Mouse (Mus musculus) kidney, adult 18-20 months (tissue): Measurements from ENCODE around the gene Cdc42se2.

Experiments used
- DNase-seq: peaks from one replicate; pipeline ENCODE4 v3.0.0; 2021

The Cdc42se2 gene

DNA sequence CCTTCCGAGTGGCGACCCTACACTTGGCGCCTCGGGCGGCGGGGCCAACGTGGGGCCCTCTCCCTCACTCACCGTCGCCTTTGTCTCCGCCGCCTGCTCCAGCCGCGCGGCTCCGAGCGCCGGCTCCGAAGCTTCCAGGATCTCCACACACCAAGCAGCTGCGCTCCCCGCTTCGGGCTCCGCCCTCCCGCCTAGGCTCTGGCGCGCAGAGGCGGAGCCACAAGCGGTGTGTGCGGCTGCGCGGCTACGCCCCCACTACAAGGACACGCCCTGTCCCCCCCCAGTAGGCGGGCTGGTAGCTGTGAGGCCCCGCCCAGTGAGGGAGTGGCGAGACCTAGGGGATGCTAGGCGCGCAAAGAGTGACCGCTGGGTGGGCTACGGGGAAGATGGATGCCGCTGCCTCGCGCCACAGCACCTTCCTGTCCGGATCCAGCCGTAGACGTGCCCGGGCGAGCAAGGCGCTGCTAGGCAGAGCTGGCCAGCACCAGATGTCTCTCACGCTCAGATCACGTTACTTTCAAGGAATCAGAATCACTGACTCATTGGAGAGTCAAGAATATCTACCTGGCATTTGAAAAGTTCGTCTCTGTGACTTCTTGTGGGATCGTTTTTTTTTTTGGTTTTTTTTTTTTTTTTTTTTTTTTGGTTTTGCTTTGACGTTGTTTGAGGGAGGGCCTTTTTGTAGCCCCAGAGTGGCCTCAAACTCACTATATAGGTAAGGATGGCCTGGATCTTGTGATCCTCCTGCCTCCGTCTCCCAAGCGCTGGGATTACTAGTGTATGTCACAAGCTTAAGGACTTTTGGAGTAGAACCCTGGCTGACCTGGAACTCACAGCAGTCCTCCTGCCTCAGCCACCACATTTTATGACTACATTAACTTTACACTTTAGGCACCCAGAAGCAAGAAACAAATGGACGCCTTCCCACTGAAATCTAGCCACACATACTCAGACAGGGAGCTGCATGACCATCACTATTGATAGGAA, at the start of gene Cdc42se2:
Gene Cdc42se2 (minus strand): TSS at position 188 of the 987 bp plus-strand sequence.
- peak; percentile 97 for DNase-seq

DNA sequence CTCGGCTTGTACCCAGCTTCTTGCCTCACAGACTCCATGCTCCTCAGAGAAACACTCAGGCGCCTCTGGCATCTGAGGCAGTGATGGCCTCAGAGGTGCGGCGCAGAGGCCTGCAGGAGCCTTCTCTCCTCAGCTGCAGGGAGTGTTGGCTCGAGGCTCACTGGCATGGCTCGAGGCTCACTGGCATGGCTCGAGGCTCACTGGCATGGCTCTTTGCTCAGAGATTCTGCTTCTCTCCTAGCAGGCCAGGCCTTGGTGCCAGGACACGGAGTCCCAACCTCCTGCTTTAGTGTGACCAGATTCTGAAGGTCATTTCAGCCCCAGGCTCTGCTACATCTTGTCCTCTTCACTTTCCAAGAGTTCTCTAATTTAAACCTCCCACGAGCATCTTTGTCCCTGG, 48.6 kb upstream of the Cdc42se2 start:
- peak; percentile 8 for DNase-seq

DNA sequence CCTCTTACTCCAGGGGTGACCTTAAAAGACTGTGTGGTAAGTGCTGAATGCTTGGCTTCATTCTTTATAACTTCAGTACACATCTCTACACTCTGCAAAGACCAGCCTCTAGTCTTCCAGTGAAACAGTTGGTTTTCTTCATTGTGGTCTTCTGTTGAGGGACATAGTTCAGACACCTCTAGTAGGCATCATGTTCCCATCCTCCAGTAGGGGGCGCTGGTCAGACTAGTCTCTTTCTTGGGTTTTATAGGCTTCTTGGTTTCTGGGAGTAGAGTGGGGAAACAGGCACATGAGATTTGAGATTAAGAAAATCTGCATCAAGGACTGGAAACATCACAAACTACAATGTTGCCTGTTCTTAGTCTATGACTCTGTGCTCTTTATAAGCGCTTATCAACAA, 47.1 kb upstream of the Cdc42se2 start:
- no peak for DNase-seq

DNA sequence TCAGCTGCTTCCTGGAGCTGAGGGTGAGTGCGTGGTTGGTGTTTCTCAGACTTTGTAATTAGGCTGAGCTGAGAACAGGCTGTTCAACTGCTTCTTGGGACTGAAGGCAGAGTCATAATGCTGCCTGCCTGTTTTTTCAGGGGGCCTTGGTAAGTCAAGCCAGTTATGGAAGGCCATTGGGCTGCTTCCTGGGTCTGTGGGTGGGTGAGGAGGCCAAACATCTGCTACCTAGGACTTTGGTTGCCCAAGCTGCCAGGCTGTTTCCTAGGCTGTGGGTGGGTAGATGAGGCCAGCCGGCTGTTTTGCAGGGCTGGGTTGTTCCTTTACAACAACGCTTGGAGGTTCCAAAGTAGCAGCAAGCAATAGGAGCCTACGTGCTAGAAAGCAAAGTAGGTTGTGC, 46.4 kb upstream of the Cdc42se2 start:
- DNase-seq, result no peak

DNA sequence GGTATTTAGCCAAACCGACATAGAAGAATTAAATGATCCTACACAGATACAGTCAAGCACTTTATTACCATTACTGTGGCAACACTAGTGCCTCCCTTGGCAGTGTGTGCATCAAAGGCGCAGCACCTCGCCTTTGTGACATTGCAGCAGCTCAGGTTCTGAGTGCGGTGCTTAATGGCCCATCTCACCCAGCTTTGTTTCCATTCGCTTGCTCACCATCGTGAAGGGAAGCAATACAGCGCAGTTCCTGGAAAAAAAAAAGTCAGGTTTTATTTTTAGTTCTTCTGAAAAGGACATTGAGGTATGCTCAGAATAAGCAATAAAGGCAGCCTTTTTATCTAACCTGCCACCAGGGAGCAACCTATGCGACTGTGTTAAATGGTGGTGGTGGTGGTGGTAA, 39.3 kb upstream of the Cdc42se2 start:
- no peak for DNase-seq

DNA sequence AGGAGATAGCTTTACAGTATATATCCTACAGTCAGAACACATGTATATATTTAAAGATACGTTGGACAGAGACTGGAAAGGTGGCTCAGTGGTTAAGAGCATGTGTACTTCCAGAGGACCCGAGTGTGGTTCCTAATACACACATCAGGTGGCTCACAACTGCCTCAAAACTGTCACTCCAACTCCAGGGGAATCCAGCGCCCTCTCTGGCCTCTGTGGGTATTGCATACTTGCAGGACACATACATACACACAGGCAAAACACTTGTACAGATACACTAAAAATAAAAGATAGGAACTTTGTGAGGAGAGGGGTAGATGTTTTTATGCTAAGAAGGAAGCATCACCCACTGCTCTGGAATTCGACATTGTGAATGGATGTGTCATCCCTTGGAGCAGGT, 38.3 kb upstream of the Cdc42se2 start:
- DNase-seq, result no peak

DNA sequence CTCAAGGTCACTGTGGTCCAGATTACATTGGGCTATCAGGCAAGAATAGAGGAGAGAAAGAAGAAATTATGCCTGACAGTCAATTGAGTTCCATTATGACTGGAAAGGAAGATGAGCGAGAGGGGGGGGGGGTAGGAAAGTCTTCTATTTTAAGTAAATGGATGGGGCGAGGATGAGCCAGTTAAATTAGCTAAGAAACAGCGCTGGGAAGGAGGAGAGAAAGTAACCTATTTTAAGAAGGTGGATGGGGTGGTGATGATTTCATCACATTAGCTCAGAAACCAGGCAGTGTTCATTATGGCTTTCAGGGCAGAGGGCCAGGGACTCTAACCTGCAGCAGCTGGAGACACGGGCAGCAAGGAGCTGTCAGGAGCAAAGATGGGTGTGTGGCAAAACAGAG, 36.0 kb upstream of the Cdc42se2 start:
- DNase-seq, result no peak

DNA sequence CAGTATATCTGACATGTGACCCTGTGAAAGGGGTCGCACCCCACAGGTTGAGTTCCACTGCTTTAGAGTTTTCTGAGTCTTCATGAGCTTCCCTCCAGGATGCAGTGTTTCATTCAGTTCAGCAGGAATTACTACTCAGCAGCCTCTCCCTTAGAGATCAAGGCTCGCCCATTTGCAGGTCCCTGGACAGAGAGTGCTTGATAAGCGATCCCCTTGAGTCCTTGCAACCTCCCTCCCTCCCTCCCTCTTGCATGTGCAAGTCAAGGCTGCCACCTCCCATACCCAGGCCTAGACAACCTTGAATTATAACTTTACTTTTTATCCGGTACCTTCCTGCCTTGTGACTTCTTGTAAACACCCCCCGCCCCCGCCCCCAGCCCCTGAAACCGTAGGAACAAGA, 32.0 kb upstream of the Cdc42se2 start:
- no peak for DNase-seq

DNA sequence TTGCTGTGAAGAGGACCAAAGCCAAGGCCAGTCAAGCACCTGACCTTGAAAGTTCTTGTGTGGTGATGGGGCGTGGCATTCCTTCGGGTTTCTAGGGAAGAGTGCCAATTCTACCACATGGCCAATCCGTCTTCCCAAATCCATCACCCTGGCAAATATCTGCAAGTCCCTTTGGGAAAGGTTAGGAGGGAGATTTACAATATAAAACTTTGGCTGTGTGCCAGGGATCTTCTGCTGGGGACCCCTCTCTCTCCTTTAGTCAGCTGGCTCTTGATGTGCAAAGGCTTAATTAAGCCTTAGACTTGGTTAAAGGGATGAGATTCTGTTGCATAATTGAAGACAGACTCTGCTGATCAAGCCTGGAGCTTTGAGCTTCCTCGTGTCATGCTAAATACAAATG, 30.0 kb upstream of the Cdc42se2 start:
- DNase-seq, result no peak

DNA sequence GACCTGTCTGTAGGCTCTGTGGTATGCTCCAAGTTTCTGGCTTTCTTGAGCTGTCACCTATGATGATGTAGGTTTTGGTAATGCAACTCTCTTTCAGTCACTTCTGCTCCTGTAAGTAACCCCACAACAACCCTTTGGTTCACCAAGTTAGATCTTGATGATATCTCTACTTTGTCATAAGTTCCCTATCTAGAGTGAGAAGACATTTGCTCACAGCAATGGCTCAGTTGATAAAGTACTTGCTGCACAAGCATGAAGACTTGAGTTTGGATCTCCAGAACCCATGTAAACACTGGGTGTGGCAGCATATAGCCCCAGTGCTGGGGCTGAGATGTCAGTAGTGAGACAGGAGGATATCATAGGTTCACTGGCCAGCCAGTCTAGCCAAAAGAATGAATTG, 28.2 kb upstream of the Cdc42se2 start:
- DNase-seq, result no peak

DNA sequence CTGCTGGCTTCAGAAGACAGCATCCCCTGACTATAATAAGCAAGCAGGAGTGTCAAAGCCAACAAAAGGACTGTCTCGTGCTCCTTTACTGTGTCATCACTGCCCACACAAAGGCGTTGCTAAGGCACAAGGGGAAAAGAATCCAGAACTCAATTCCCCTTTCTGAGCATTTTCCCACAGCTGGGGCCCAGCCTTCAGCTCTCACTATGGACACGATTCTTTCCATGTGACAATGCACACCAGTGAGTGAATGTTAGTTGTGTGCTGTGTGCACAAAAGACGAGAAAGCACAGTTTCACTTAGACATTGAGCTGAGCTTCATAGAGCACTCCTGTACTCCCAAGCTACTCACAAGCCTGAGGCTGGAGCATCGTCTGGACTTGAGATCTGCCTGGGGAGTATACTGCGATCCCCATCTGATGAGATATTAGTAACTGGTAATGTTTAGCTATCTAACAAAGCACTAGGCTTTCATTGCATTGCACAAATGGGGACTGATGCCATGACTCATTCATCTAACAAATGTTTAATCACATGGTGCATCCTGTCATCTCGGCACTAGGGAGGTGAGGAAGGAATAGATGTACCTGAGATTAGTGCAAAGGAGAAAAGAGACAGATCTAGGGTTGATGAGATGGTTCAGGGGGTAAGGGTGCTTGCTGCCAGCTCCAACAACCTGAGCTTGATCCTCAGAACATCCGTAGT, 25.5 kb upstream of the Cdc42se2 start:
- no peak for DNase-seq

DNA sequence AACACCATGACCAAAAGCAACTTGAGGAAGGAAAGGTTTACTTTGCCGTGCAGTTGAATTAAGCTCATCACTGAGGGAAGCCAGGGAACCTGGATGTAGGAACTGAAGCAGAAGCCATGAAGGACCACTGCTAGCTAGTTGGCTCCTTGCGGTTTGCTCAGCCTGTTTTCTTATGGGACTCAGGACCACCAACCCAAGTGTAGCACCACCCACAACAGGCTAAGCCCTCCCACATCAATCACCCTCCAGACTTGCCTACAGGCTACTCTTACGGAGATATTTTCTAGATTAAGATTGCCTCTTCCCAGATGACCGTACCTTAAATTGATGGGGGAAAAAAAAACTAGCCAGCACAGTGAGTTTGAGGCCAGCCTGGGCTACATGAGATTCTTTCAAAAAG, 24.8 kb upstream of the Cdc42se2 start:
- no peak for DNase-seq

DNA sequence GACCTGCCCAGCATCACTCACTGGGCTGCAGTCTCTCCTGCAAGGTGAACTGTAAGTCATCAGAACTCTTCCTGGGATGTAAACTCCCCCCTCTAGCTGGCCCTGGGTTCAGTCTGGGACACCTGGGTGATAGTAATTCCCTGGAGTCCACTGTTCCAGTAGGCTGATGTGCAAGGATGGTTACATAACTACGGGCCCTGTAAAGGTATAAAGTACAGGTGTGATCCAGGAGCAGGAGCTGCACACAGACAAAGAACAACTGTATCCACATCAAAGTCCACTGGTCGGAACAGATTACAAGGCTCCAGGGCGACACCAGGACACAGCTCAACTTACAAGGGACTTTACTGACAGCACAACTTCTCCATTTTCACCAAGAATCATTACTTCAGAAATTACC, 23.6 kb upstream of the Cdc42se2 start:
- no peak for DNase-seq

DNA sequence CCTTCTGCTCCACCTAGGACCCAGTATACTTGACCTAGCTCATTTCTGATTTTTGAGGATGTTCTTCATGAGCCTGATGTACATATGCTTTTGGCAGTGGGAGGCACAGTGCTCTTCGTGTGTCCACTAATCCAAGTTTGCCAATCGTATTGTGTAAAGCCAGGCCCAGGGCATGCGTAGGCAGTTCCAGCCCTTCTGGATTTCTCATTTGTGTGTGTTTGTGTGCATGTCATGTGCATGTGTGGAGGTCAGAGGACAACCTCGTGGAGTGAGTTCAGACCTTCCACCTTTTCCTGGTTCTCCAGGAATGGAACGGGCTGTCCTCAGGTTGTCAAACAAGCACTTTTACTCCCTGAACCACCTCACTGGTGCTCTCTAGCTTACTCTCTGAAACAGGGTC, 22.1 kb upstream of the Cdc42se2 start:
- no peak for DNase-seq

DNA sequence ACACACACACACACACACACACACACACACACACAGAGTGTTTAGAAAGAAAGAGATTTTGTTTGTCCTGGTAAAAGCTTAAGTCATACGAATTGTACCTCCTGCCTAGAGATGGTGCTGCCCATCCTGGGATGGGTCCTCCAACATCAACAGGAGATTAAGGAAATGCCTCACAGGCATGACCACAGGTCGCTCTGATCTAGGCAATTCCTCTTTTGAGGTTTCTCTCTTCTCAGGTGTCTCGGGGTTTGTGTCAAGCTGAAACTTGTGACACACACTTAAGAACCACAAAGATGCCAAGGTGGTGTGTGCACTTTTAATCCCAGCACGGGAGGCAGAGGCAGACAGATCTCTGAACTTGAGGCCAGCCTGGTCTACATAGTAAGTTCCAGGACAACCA, 20.7 kb upstream of the Cdc42se2 start:
- no peak for DNase-seq

DNA sequence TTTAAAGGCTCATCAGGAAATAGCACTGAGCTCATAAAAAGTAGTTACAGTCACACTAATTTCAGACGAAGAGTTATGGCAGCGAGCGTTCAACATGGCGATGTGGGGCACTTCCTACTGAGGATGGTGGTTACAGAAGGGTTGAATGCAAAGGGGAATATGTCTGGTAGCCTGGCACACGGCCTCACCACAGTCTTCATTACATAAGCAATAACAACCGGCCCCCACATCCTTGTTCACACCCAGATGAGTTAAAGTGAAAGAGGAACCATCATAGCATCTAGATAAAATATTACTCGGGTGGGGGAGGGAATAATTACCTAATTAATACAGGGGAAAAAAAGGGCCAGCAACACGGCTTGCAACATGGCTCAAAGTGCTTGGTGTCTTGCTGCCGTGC, 20.2 kb upstream of the Cdc42se2 start:
- no peak for DNase-seq

DNA sequence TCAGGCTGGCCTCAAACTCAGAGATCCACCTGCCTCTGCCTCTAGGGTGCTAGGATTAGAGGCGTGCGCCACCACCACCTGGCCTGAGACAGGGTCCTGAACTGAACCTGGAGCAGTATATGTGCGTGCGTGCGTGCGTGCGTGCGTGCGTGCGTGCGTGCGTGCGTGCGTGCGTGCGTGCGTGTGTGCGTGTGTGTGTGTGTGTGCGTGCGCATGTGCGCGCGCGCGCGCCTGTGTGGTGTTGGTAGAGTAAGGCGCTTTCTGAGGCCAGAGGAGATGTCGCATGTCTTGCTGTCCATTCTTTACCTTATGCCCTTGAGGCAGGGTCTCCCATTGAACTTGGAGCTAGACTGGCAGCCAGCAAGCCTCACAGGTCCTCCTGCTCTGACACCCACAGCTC, 19.4 kb upstream of the Cdc42se2 start:
- DNase-seq, result no peak

DNA sequence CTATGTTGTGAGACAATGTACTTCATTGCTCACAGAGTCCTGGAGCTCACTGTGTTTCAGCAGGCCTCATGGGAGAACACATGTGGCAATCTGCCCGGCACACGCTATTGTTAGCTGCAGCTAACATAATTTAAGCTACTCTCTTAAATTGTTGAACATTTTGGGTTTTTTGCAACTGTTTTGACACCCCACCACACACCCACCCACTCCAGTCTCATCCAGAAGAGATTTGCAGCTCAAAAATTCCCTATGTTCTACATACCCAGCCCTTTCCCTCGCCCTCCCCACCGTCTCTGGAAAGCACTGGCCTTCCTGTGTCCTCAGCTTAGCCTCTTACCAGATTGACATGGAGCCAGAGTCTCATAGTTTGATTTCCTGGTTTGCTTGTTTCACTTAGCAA, 17.7 kb upstream of the Cdc42se2 start:
- peak; percentile 52 for DNase-seq

DNA sequence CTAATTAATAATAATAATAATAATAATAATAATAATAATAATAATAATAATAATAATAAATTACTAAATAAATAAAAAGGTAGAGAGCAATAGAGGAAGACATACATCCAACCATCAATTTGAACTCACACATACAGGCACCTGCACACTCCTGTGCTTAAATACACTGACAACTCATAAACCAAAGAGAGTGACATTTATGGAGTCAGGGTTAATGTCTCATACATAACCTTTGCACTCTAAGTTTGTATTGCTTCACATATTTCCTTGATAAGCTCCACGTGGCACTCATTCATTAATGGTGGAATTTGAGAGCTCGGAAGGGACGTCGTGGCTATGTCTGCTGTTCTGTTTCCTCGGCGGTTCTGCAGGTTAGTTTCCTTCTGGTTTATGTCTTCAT, 15.1 kb upstream of the Cdc42se2 start:
- no peak for DNase-seq

DNA sequence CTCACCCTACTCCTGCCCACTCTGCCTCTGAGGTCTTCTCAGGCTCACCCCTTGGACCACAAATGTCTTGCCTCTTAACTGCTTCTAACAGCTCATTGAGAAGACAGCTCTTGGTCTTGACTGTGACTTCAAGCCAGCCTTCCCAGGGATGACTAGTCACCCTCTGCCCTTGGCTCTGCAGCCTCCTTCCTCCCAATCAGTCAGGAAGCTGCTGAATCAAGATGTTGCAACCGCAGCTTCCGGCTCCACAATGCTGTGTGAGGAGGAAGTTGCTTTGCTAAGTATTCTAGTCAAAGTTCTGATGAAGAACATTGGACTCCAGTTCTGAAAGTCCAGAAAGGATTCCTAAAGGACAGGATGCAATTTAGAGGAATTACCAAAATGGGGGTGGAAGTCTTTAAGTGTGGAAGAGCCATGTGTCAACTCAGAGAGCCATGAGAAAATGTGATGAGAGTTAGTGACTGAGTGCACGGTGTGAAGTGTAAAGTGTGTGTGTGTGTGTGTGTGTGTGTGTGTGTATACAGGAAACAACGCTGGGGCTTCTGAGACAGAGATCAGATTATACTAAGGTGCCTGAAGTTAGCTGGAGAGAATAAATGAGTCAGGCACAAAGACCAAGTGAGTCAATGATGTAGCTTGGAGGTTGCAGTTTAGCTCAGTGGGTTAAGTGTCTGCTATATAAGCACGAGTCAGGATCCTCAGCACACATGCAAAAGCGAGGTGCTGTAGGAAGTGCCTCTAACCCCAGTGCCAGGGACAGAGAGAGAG, 14.5 kb upstream of the Cdc42se2 start:
- DNase-seq, result peak; percentile 23

DNA sequence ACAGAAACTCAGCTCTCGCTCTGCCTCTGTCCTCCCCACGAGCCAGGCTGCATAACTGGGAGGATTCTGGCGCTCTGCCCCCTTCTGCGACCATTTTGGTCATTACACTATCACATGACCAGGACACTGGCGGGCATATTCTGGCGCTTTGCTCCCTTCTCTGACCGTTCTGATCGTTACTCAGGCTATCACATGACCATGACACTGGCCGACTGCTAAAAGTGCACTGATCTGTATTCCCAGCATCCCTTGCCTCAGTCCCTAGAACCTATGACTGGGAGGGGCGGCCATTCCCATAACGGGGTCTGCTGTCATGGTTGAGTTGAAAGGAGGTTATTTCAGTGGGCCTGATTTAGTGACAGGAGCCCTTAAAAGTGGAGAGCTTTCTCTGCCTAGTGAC, 9.1 kb upstream of the Cdc42se2 start:
- no peak for DNase-seq

DNA sequence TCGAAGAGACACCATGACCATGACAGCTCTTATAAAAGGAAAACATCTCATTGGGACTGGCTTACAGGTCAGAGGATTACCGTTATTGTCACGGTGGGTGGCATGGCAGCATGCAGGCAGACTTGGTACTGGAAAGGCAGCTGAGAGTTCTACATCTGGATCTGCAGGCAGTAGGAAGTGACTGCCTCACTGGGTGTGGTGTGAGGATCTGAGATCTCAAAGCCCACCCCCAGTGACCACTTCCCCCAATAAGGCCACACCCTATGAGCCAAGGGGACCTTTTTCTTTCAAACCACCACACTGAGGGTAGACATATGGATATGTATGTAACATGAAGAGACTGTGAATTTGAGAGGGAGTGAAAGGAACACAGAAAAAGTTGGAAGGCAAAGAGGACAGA, 7.2 kb upstream of the Cdc42se2 start:
- no peak for DNase-seq

DNA sequence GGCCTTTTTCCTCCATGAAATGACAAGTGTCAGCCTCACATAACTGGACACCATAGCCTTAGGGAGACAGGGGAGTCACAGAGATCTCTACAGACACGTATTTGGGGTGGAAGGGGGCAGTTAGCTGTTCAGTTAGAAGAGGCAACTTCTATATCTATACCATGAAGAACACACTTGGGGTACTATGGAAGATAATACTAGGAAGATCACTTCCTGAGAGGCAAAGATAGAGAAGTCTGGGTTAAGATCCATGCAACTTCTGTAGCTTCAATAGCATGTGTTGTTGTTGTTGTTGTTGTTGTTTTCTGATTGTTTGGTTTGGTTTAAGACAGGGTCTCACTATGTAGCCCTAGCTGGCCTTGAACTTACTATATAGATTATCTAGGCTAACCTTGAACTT, 5.7 kb upstream of the Cdc42se2 start:
- no peak for DNase-seq

DNA sequence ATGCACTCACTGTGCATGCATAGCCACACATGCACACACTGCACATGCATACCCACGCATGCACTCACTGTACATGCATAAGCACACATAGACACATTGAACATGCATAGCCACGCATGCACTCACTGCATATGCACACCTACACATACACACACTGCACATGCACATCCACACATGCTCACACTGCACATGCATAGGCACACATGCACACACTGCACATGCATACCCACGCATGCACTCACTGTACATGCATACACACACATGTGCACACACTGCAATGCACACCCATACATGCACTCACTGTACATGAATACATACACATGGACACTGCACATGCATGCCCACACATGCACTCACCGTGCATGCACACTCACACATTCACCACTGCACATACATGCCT, 4.0 kb upstream of the Cdc42se2 start:
- DNase-seq, result no peak
